Mouse (Mus musculus) hindbrain, embryonic 11.5 days (tissue): ENCODE results near the gene Ang5. TPM values are rescaled to one million over a fixed set of nuclear protein-coding genes. Genes with fewer than 3 reads are reported as not detected.
"Not testable (repeated sequence)": the region's sequence is repeated elsewhere in the genome, so short reads cannot be mapped to it uniquely, and the experiment has no call there.

Source experiments
- ATAC-seq: fragments of 200-750 bp; cut with Nextera tagmentation; 2 replicates; pipeline ENCODE4 v1.8.0; 2017; ENCODE audit warnings: mild to moderate bottlenecking, moderate TSS enrichment, moderate library complexity; ENCODE audit not compliant: low FRiP score
- DNase-seq: peaks from one replicate; pipeline ENCODE4 v3.0.0-alpha.2; 2015; ENCODE audit warnings: low spot score
- H3K27ac ChIP-seq: fragments of 300-500 bp; sonication (generic); 2 replicates; pipeline ENCODE4 v1.5.1; 2014; ENCODE audit warnings: mild to moderate bottlenecking, low read depth, low read length
- H3K27me3 ChIP-seq: fragments of 300-500 bp; sonication (generic); 2 replicates; pipeline ENCODE4 v1.6.1; 2014; ENCODE audit warnings: mild to moderate bottlenecking, low read length, moderate library complexity, mixed read lengths; ENCODE audit not compliant: control insufficient read depth, insufficient read depth
- H3K36me3 ChIP-seq: fragments of 300-500 bp; sonication (generic); 2 replicates; pipeline ENCODE4 v1.6.1; 2014; ENCODE audit warnings: mild to moderate bottlenecking, low read length, moderate library complexity, mixed read lengths; ENCODE audit not compliant: control insufficient read depth, insufficient read depth
- H3K4me1 ChIP-seq: fragments of 300-500 bp; sonication (generic); replicated peaks from 2 replicates; pipeline ENCODE4 v1.6.1; 2014; ENCODE audit warnings: low read length, mixed read lengths; ENCODE audit not compliant: control insufficient read depth, insufficient read depth
- H3K4me2 ChIP-seq: fragments of 300-500 bp; sonication (generic); replicated peaks from 2 replicates; pipeline ENCODE4 v1.6.1; 2014; ENCODE audit warnings: mild to moderate bottlenecking, low read depth, low read length
- H3K4me3 ChIP-seq: fragments of 300-500 bp; sonication (generic); 2 replicates; pipeline ENCODE4 v1.5.1; 2014; ENCODE audit warnings: low read depth, low read length
- H3K9ac ChIP-seq: fragments of 300-500 bp; sonication (generic); 2 replicates; pipeline ENCODE4 v1.6.1; 2014; ENCODE audit warnings: low read depth, low read length
- H3K9me3 ChIP-seq: fragments of 300-500 bp; sonication (generic); 2 replicates; pipeline ENCODE4 v1.6.1; 2016; ENCODE audit warnings: low read length; ENCODE audit not compliant: control insufficient read depth
- WGBS: fragments of 180-500 bp; shearing (Covaris S2); extraction: QIAGEN DNeasy Blood & Tissue Kit; methylation state at CpG from one replicate; pipeline ENCODE4 v1.1.7; 2014; 5-methylcytosine and 5-hydroxymethylcytosine counted together
- polyA plus RNA-seq: library from polyadenylated mRNA; unstranded; fragments of >200 nt; fragmentation: Nextera tagmentation; extraction: Ambion mirVana; gene quantifications from 2 replicates; pipeline ENCODE4 v1.2.1, GENCODE M21; 2014

Gene Ang5
- polyA plus RNA-seq, 1 experiment from 2014 or later = not detected

- ATAC-seq = no peak
- Histone ChIP-seq H3K4me3 (no peak overlapping the region), H3K9me3 (no peaks in the 10 kb centered on the region), H3K27me3 (no peaks in the 10 kb centered on the region), H3K36me3 (no peaks in the 10 kb centered on the region), H3K4me1 (no peaks in the 10 kb centered on the region), H3K27ac (no peak overlapping the region), H3K9ac (no peak overlapping the region), H3K4me2 (no peak overlapping the region)
- WGBS = 65% methylated on average over 4 of the region's 4 CpGs
- no peak for DNase-seq
Observed at GRCm38 (mm10) chr14:43983454-43983853, 26.6 kb downstream of the Ang5 start.

GRCm38 (mm10) chr14:43983897-43984296 is 27.0 kb downstream of the Ang5 start:
- Histone ChIP-seq H3K4me2 (no peak overlapping the region), H3K27me3 (no peaks in the 10 kb centered on the region), H3K4me3 (no peak overlapping the region), H3K9me3 (no peaks in the 10 kb centered on the region), H3K4me1 (no peaks in the 10 kb centered on the region), H3K27ac (no peak overlapping the region), H3K9ac (no peak overlapping the region), H3K36me3 (no peaks in the 10 kb centered on the region)
- peak; percentile 79 for ATAC-seq
- DNase-seq = peak; percentile 72
- 3% methylated on average over 4 of the region's 4 CpGs for WGBS

GRCm38 (mm10) chr14:43986147-43986546 is 29.3 kb downstream of the Ang5 start:
- Histone ChIP-seq H3K4me2 (no peak overlapping the region), H3K9ac (no peak overlapping the region), H3K27me3 (no peaks in the 10 kb centered on the region), H3K9me3 (no peaks in the 10 kb centered on the region), H3K4me1 (no peaks in the 10 kb centered on the region), H3K27ac (no peak overlapping the region), H3K36me3 (no peaks in the 10 kb centered on the region), H3K4me3 (no peak overlapping the region)
- 91% methylated on average over 2 of the region's 2 CpGs for WGBS
- DNase-seq = no peak
- no peak for ATAC-seq

GRCm38 (mm10) chr14:43987404-43987803 is 30.5 kb downstream of the Ang5 start:
- not testable (repeated sequence) for H3K9ac ChIP-seq, H3K4me2 ChIP-seq, H3K4me1 ChIP-seq, H3K4me3 ChIP-seq, H3K27me3 ChIP-seq, H3K27ac ChIP-seq, H3K9me3 ChIP-seq, H3K36me3 ChIP-seq
- peak; percentile 54; the same call in 1 of the 2 replicates for ATAC-seq
- 25% methylated on average over 5 of the region's 5 CpGs for WGBS
- DNase-seq = peak; percentile 79

GRCm38 (mm10) chr14:43998455-43999000 is 41.7 kb downstream of the Ang5 start:
- H3K4me2 ChIP-seq, H3K27ac ChIP-seq, H3K27me3 ChIP-seq, ATAC-seq, DNase-seq, H3K9me3 ChIP-seq, H3K4me1 ChIP-seq, H3K4me3 ChIP-seq, H3K9ac ChIP-seq, H3K36me3 ChIP-seq: not testable (repeated sequence)
- WGBS = 79% methylated on average over 2 of the region's 2 CpGs

GRCm38 (mm10) chr14:44001600-44001999 is 44.7 kb downstream of the Ang5 start:
- ATAC-seq (no peak), DNase-seq (no peak)
- no peak overlapping the region for H3K9ac ChIP-seq
- no peak overlapping the region for H3K4me2 ChIP-seq
- H3K4me3 ChIP-seq = no peak overlapping the region
- no peaks in the 10 kb centered on the region for H3K36me3 ChIP-seq
- H3K27ac ChIP-seq = no peak overlapping the region
- no peaks in the 10 kb centered on the region for H3K4me1 ChIP-seq
- no peaks in the 10 kb centered on the region for H3K9me3 ChIP-seq
- no peaks in the 10 kb centered on the region for H3K27me3 ChIP-seq
- 93% methylated on average over 3 of the region's 3 CpGs for WGBS

- no peak for DNase-seq
- WGBS = 83% methylated on average over 1 of the region's 1 CpGs
- Histone ChIP-seq H3K36me3 (no peaks in the 10 kb centered on the region), H3K9me3 (no peaks in the 10 kb centered on the region), H3K4me3 (no peak within 1 kb of the TSS), H3K9ac (no peak within 1 kb of the TSS), H3K27ac (no peak within 1 kb of the TSS), H3K27me3 (no peaks in the 10 kb centered on the region), H3K4me2 (no peak within 1 kb of the TSS), H3K4me1 (no peaks in the 10 kb centered on the region)
- no peak for ATAC-seq
Observed at GRCm38 (mm10) chr14:44002169-44002568, 45.3 kb downstream of the Ang5 start, which contains the start of gene Ang6. TSS of gene Ang6 (minus strand) at chr14:44002269.

- WGBS = no CpG with 5 or more reads among the region's 1 CpGs
- not testable (repeated sequence) for H3K4me3 ChIP-seq, DNase-seq, H3K9ac ChIP-seq, H3K4me2 ChIP-seq, H3K36me3 ChIP-seq, H3K4me1 ChIP-seq, ATAC-seq, H3K9me3 ChIP-seq, H3K27me3 ChIP-seq, H3K27ac ChIP-seq
Observed at GRCm38 (mm10) chr14:44008021-44008420, 51.2 kb downstream of the Ang5 start.

GRCm38 (mm10) chr14:44009686-44010085 is 52.8 kb downstream of the Ang5 start:
- H3K27ac ChIP-seq, H3K9me3 ChIP-seq, ATAC-seq, H3K4me2 ChIP-seq, H3K4me1 ChIP-seq, H3K27me3 ChIP-seq, H3K9ac ChIP-seq, H3K4me3 ChIP-seq, H3K36me3 ChIP-seq, DNase-seq: not testable (repeated sequence)
- 55% methylated on average over 2 of the region's 2 CpGs for WGBS
